Mouse (Mus musculus) E14TG2a.4 (cell line): ENCODE results near the gene Cpt1c.

Experiments used
- CTCF ChIP-seq: conservative IDR thresholded peaks from 2 replicates; pipeline ENCODE4 v1.5.1; 2014; ENCODE audit warnings: low read length
- POU5F1 ChIP-seq: IDR thresholded peaks from 2 replicates; pipeline ENCODE4 v1.6.1; 2014; ENCODE audit warnings: low read length, borderline replicate concordance

DNA sequence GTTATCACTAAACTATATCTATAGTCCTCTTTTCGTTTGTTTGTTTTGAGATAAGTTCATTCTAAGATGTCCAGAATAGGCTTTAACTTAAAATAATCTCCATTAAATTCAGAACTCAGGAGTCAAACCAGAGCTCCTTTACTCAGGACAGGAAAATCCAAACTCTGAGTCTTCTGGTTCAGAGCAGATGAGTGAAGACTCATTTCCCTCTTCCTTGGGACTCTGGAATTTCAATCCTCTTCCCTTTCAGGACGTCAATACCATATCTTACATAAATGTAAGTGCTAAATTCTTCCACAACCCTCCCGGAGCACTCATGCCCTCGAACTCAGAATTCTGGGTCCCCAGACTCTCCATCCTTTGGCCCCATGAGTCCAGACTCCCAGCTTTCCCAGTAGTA, 42.1 kb upstream of the Cpt1c start:
- no peak for TF ChIP-seq CTCF
- TF ChIP-seq POU5F1 = no peak
